Mouse (Mus musculus): Measurements from ENCODE around the gene Rbm20. TPM values are rescaled to one million over a fixed set of nuclear protein-coding genes. Genes with fewer than 3 reads are reported as not detected.

Rbm20 gene
- polyA plus RNA-seq, 1 experiment from 2014 or later = 52.0 TPM

- Histone ChIP-seq H3K9ac (ENCODE audit: low read length) (peak overlapping the region; percentile 49; the same call in 1 of the 2 replicates), H3K27ac (replicated peaks in 1 of 2; ENCODE audit: control insufficient read depth in 1 of 2, insufficient read depth in 1 of 2, low read depth in 2 of 2, low read length in 2 of 2) (peak overlapping the region; percentile 64 to 79)
- WGBS = 22% methylated on average over 10 of the region's 10 CpGs
Measured at GRCm38 (mm10) chr19:53729919-53730318, 52.8 kb downstream of the Rbm20 start.

DNA sequence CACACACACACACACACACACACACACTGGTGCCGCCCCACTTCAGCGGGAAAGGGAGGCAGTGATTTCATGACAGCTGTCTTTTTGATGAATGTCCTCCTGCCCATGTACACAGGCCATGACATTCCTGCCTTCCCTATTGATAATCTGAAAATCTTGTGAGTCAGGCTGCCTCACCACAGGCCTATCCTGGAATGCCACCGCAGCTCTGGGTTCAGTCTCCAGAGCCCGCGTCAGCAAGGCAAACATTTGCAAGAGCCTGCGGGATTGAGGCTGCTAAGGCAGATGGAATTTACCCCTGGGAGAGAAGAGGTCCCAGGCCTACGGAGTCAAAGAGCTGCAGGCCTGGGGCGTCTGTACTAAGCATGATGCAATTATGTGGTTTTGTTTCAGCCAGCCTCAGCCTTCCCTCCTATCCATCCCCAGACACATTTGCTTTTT lies 54.7 kb downstream of the Rbm20 start:
- 22% methylated on average over 8 of the region's 8 CpGs for WGBS
- Histone ChIP-seq H3K9ac (ENCODE audit: low read length) (peak overlapping the region; percentile 3; the same call in 1 of the 2 replicates), H3K4me2 (ENCODE audit: low read length) (no peak overlapping the region), H3K4me3 (ENCODE audit: control insufficient read depth in 1 of 2, insufficient read depth in 1 of 2, low read depth in 1 of 2, low read length in 2 of 2) (no peak overlapping the region), H3K9me3 (ENCODE audit: control insufficient read depth, low read length) (no peaks in the 10 kb centered on the region), H3K27me3 (ENCODE audit: control insufficient read depth, insufficient read depth, low read length) (no peaks in the 10 kb centered on the region), H3K4me1 (ENCODE audit: control insufficient read depth in 2 of 2, insufficient read depth in 2 of 2, low read length in 2 of 2) (peaks cover 45 to 58% of the 10 kb centered on the region in 2 experiments), H3K36me3 (ENCODE audit: control insufficient read depth, insufficient read depth, low read length) (no peaks in the 10 kb centered on the region), H3K27ac (replicated peaks in 1 of 2; ENCODE audit: control insufficient read depth in 1 of 2, insufficient read depth in 1 of 2, low read depth in 2 of 2, low read length in 2 of 2) (peak overlapping the region; percentile 54 to 68)
- no peak for ATAC-seq (ENCODE audit: insufficient number of reproducible peaks, insufficient read depth, low FRiP score, low read depth)

More at GRCm38 (mm10) chr19:53729919-53730318, 52.8 kb downstream of the Rbm20 start:
- Histone ChIP-seq H3K36me3 (ENCODE audit: control insufficient read depth, insufficient read depth, low read length) (no peaks in the 10 kb centered on the region), H3K4me2 (ENCODE audit: low read length) (peak overlapping the region; percentile 26; the same call in 1 of the 2 replicates), H3K27me3 (ENCODE audit: control insufficient read depth, insufficient read depth, low read length) (no peaks in the 10 kb centered on the region), H3K4me3 (ENCODE audit: control insufficient read depth in 1 of 2, insufficient read depth in 1 of 2, low read depth in 1 of 2, low read length in 2 of 2) (no peak overlapping the region), H3K9me3 (ENCODE audit: control insufficient read depth, low read length) (no peaks in the 10 kb centered on the region), H3K4me1 (ENCODE audit: control insufficient read depth in 2 of 2, insufficient read depth in 2 of 2, low read length in 2 of 2) (peaks cover 56 to 76% of the 10 kb centered on the region in 2 experiments)
- ATAC-seq (ENCODE audit: insufficient number of reproducible peaks, insufficient read depth, low FRiP score, low read depth) = no peak; the same call in 1 of the 2 replicates

DNA sequence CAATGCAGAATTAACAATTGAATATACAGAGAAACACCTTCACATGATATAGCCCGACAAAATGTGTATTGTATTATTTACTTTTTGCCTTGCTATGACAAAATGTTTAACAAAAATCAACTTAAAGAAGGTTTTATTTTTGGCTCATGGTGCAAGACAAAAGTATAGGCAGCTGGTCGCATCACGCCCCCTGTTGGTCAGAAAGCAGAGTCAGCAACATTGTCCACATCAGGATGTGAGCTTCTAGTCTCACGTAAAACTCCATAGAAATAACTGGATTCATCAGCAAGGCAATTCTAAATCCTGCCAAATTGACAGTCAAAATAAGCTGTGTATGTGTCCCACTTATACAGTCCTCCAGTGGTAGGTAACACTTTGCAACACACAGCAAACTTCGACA lies 57.7 kb downstream of the Rbm20 start:
- Histone ChIP-seq H3K36me3 (ENCODE audit: control insufficient read depth, insufficient read depth, low read length) (no peaks in the 10 kb centered on the region), H3K4me2 (ENCODE audit: low read length) (no peak overlapping the region), H3K9ac (ENCODE audit: low read length) (no peak overlapping the region), H3K27ac (replicated peaks in 1 of 2; ENCODE audit: control insufficient read depth in 1 of 2, insufficient read depth in 1 of 2, low read depth in 2 of 2, low read length in 2 of 2) (no peak overlapping the region), H3K4me3 (ENCODE audit: control insufficient read depth in 1 of 2, insufficient read depth in 1 of 2, low read depth in 1 of 2, low read length in 2 of 2) (no peak overlapping the region), H3K27me3 (ENCODE audit: control insufficient read depth, insufficient read depth, low read length) (no peaks in the 10 kb centered on the region), H3K9me3 (ENCODE audit: control insufficient read depth, low read length) (no peaks in the 10 kb centered on the region), H3K4me1 (ENCODE audit: control insufficient read depth in 2 of 2, insufficient read depth in 2 of 2, low read length in 2 of 2) (peaks cover 27 to 49% of the 10 kb centered on the region in 2 experiments)
- 60% methylated on average over 5 of the region's 5 CpGs for WGBS
- no peak for ATAC-seq (ENCODE audit: insufficient number of reproducible peaks, insufficient read depth, low FRiP score, low read depth)

DNA sequence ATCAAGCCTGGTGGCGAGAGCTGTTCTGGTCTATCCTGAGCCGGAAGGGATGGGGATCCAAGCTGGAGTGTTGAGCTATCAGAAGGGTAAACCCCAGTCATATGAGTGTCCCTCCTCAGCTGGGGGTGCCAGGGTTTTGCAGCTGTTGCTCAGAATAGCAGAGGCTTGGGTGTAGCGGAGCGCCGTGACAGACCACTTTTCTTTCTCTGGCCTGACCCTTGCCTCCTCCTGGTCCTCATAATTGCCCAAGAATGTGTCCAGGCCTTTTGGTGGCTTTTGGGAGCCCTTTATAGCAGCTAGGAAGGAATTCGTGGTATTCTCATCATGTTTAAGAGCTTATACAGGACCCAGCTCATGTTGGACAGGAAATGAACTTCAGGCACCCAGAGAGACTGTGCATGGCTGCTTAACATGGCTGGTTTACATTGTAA lies 61.6 kb downstream of the Rbm20 start:
- Histone ChIP-seq H3K27me3 (ENCODE audit: control insufficient read depth, insufficient read depth, low read length) (no peaks in the 10 kb centered on the region), H3K27ac (replicated peaks in 1 of 2; ENCODE audit: control insufficient read depth in 1 of 2, insufficient read depth in 1 of 2, low read depth in 2 of 2, low read length in 2 of 2) (peak overlapping the region; percentile 66 to 78), H3K4me1 (ENCODE audit: control insufficient read depth in 2 of 2, insufficient read depth in 2 of 2, low read length in 2 of 2) (peaks cover 8 to 37% of the 10 kb centered on the region in 2 experiments), H3K9me3 (ENCODE audit: control insufficient read depth, low read length) (no peaks in the 10 kb centered on the region), H3K4me2 (ENCODE audit: low read length) (peak overlapping the region; percentile 32), H3K9ac (ENCODE audit: low read length) (peak overlapping the region; percentile 48; the same call in 1 of the 2 replicates), H3K4me3 (ENCODE audit: control insufficient read depth in 1 of 2, insufficient read depth in 1 of 2, low read depth in 1 of 2, low read length in 2 of 2) (no peak overlapping the region), H3K36me3 (ENCODE audit: control insufficient read depth, insufficient read depth, low read length) (no peaks in the 10 kb centered on the region)
- ATAC-seq (ENCODE audit: insufficient number of reproducible peaks, insufficient read depth, low FRiP score, low read depth) = peak; percentile 50
- WGBS = 29% methylated on average over 6 of the region's 6 CpGs

- Histone ChIP-seq H3K4me3 (ENCODE audit: control insufficient read depth in 1 of 2, insufficient read depth in 1 of 2, low read depth in 1 of 2, low read length in 2 of 2) (no peak overlapping the region), H3K27me3 (ENCODE audit: control insufficient read depth, insufficient read depth, low read length) (no peaks in the 10 kb centered on the region), H3K9me3 (ENCODE audit: control insufficient read depth, low read length) (no peaks in the 10 kb centered on the region), H3K36me3 (ENCODE audit: control insufficient read depth, insufficient read depth, low read length) (no peaks in the 10 kb centered on the region), H3K27ac (replicated peaks in 1 of 2; ENCODE audit: control insufficient read depth in 1 of 2, insufficient read depth in 1 of 2, low read depth in 2 of 2, low read length in 2 of 2) (peak overlapping the region; percentile 33 to 64), H3K4me2 (ENCODE audit: low read length) (no peak overlapping the region), H3K4me1 (ENCODE audit: control insufficient read depth in 2 of 2, insufficient read depth in 2 of 2, low read length in 2 of 2) (peaks cover 8 to 40% of the 10 kb centered on the region in 2 experiments), H3K9ac (ENCODE audit: low read length) (peak overlapping the region; percentile 17; the same call in 1 of the 2 replicates)
- WGBS = 28% methylated on average over 8 of the region's 8 CpGs
- ATAC-seq (ENCODE audit: insufficient number of reproducible peaks, insufficient read depth, low FRiP score, low read depth) = no peak
Measured at GRCm38 (mm10) chr19:53739570-53740266, 62.6 kb downstream of the Rbm20 start.

GRCm38 (mm10) chr19:53740750-53741380 lies 63.8 kb downstream of the Rbm20 start:
- Histone ChIP-seq H3K9me3 (ENCODE audit: control insufficient read depth, low read length) (no peaks in the 10 kb centered on the region), H3K4me1 (ENCODE audit: control insufficient read depth in 2 of 2, insufficient read depth in 2 of 2, low read length in 2 of 2) (peaks cover 12 to 47% of the 10 kb centered on the region in 2 experiments), H3K27ac (replicated peaks in 1 of 2; ENCODE audit: control insufficient read depth in 1 of 2, insufficient read depth in 1 of 2, low read depth in 2 of 2, low read length in 2 of 2) (peak overlapping the region in 1 of 2 experiments; percentile 64; a peak in 2 of 4 replicates), H3K27me3 (ENCODE audit: control insufficient read depth, insufficient read depth, low read length) (no peaks in the 10 kb centered on the region), H3K4me3 (ENCODE audit: control insufficient read depth in 1 of 2, insufficient read depth in 1 of 2, low read depth in 1 of 2, low read length in 2 of 2) (no peak overlapping the region), H3K36me3 (ENCODE audit: control insufficient read depth, insufficient read depth, low read length) (no peaks in the 10 kb centered on the region), H3K9ac (ENCODE audit: low read length) (no peak overlapping the region), H3K4me2 (ENCODE audit: low read length) (no peak overlapping the region)
- 0 out of 2 replicates have a peak, but pooled peaks have one; percentile 26 for ATAC-seq (ENCODE audit: insufficient number of reproducible peaks, insufficient read depth, low FRiP score, low read depth)
- 67% methylated on average over 1 of the region's 1 CpGs for WGBS

DNA sequence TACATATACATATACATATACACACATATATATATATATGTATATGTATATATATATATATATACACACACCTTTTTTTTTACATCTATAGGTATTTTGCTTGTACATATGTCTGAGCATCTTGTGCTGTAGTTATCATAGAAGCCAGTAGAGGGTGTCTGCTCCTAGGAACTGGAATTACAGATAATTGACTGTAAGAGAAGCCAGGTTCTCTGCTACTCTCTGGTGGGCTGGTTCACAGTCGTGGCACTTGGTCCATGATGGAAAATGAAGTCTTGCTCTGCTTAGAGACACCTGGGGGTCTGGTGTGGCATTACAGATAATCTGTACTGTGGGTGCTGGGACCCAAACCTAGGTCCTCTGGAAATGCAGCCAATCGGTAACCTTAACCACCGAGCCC lies 64.8 kb downstream of the Rbm20 start:
- H3K36me3 ChIP-seq (ENCODE audit: control insufficient read depth, insufficient read depth, low read length) = no peaks in the 10 kb centered on the region
- H3K4me3 ChIP-seq (ENCODE audit: control insufficient read depth in 1 of 2, insufficient read depth in 1 of 2, low read depth in 1 of 2, low read length in 2 of 2) = no peak overlapping the region
- H3K4me2 ChIP-seq (ENCODE audit: low read length) = no peak overlapping the region
- H3K9ac ChIP-seq (ENCODE audit: low read length) = no peak overlapping the region
- no peaks in the 10 kb centered on the region for H3K27me3 ChIP-seq (ENCODE audit: control insufficient read depth, insufficient read depth, low read length)
- ATAC-seq (ENCODE audit: insufficient number of reproducible peaks, insufficient read depth, low FRiP score, low read depth) = no peak
- no peak overlapping the region for H3K27ac ChIP-seq (replicated peaks in 1 of 2; ENCODE audit: control insufficient read depth in 1 of 2, insufficient read depth in 1 of 2, low read depth in 2 of 2, low read length in 2 of 2)
- H3K9me3 ChIP-seq (ENCODE audit: control insufficient read depth, low read length) = no peaks in the 10 kb centered on the region
- 70% methylated on average over 3 of the region's 3 CpGs for WGBS
- H3K4me1 ChIP-seq (ENCODE audit: control insufficient read depth in 2 of 2, insufficient read depth in 2 of 2, low read length in 2 of 2) = peaks cover 14 to 47% of the 10 kb centered on the region in 2 experiments

Data from heart, embryonic 14.5 days (tissue).